Mouse (Mus musculus) kidney, postnatal 0 days (tissue): ENCODE results near the gene 2310033P09Rik. TPM values are rescaled to one million over a fixed set of nuclear protein-coding genes. Genes with fewer than 3 reads are reported as not detected.
A peak's percentile ranks its signal among the peaks of the same experiment; 100 is the strongest.

Experiments used
- ATAC-seq: fragments of 200-750 bp; cut with Nextera tagmentation; replicated peaks from 2 replicates; pipeline ENCODE4 v1.8.0; 2017; ENCODE audit warnings: low read depth, moderate number of reproducible peaks, moderate TSS enrichment, moderate library complexity; ENCODE audit not compliant: low FRiP score
- DNase-seq: peaks from one replicate; pipeline ENCODE4 v3.0.0-alpha.2; 2016; ENCODE audit warnings: low spot score
- H3K27ac ChIP-seq: fragments of 300-500 bp; sonication (generic); 2 replicates; pipeline ENCODE4 v1.5.1; 2014; ENCODE audit warnings: mild to moderate bottlenecking
- H3K27me3 ChIP-seq: fragments of 300-500 bp; sonication (generic); 2 replicates; pipeline ENCODE4 v1.6.1; 2014; ENCODE audit warnings: low read length, mixed read lengths; ENCODE audit not compliant: insufficient read depth
- H3K36me3 ChIP-seq: fragments of 300-500 bp; sonication (generic); 2 replicates; pipeline ENCODE4 v1.6.1; 2014; ENCODE audit warnings: low read length, mixed read lengths; ENCODE audit not compliant: insufficient read depth
- H3K4me1 ChIP-seq: fragments of 300-500 bp; sonication (generic); replicated peaks from 2 replicates; pipeline ENCODE4 v1.6.1; 2014; ENCODE audit warnings: antibody characterized with exemption, low read length, mixed read lengths; ENCODE audit not compliant: insufficient read depth
- H3K4me2 ChIP-seq: fragments of 300-500 bp; sonication (generic); 2 replicates; pipeline ENCODE4 v1.6.1; 2014; ENCODE audit warnings: mild to moderate bottlenecking, low read length, moderate library complexity, mixed read lengths
- H3K4me3 ChIP-seq: fragments of 300-500 bp; sonication (generic); replicated peaks from 2 replicates; pipeline ENCODE4 v1.5.1; 2014; ENCODE audit warnings: low read depth, low read length
- H3K9ac ChIP-seq: fragments of 300-500 bp; sonication (generic); 2 replicates; pipeline ENCODE4 v1.6.1; 2014; ENCODE audit warnings: low read depth, low read length
- H3K9me3 ChIP-seq: fragments of 300-500 bp; sonication (generic); replicated peaks from 2 replicates; pipeline ENCODE4 v1.6.1; 2016; ENCODE audit warnings: low read length, inconsistent platforms, mixed read lengths
- CTCF ChIP-seq: IDR thresholded peaks from 2 replicates; pipeline ENCODE4 v1.5.1; 2016; ENCODE audit warnings: antibody characterized with exemption, low read depth, mild to moderate bottlenecking, moderate library complexity
- WGBS: fragments of 180-500 bp; shearing (Covaris S2); extraction: QIAGEN DNeasy Blood & Tissue Kit; methylation state at CpG from one replicate; pipeline ENCODE4 v1.1.7; 2014; 5-methylcytosine and 5-hydroxymethylcytosine counted together
- polyA plus RNA-seq: library from polyadenylated mRNA; unstranded; fragments of >200 nt; fragmentation: Nextera tagmentation; extraction: Ambion mirVana; gene quantifications from 2 replicates; pipeline ENCODE4 v1.2.1, GENCODE M21; 2015

The 2310033P09Rik gene
- polyA plus RNA-seq, 1 experiment from 2014 or later: 33.9 TPM

DNA sequence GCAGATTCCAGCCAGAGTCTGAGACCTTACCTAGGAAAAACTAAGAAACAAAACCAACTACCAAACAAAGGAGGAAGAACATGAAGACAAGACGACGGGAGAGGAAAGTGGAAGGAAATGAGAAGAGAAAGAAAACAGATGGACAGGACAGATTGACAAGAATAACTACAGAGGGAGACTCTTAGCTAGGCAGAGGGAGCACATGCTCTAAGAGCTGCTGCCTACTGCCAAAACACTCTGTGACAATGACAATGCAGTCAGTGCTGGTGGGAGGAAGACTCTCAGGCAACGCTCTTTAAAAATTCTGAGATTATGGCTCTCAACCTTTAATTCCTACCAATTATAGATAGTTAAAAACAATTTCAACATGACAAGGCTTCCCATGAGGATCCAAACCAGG is 8.8 kb downstream of the 2310033P09Rik start:
- H3K4me1 ChIP-seq: peaks cover 6% of the 10 kb centered on the region; the same call in 1 of the 2 replicates
- no peak overlapping the region for H3K4me2 ChIP-seq
- no peaks in the 10 kb centered on the region for H3K27me3 ChIP-seq

DNA sequence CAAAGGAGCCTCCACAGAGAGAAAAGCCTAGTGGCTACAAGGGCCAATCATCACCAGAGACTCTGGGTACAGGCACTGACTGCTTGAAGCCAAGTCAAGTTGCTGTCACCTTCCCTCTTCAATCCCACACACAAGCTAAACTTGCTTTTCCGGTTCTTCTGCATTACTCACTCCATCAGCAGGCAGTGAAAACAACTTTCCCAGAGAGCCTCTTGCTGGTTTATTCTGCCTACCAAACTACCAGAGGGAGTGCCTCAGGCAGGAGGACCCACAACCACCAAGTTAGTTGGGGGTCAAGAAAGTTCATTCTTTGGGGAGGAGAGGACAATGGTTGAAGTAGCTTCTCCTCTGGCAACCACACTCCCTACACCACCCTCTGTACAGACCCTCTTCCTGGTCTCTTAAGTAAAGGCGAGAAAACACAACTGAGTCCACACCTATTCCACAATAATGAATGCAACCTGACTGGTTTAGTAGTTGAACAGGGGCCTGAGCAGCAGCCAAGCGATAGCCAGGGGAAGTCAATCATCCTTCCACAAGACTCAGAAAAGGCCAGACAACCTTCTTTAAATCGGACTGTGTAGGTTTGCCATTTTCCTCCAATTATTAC is 10.4 kb downstream of the 2310033P09Rik start:
- peak overlapping the region; percentile 1; the same call in 1 of the 2 replicates for H3K4me2 ChIP-seq
- H3K27me3 ChIP-seq: no peaks in the 10 kb centered on the region
- H3K27ac ChIP-seq: peak overlapping the region; percentile 68
- peak; percentile 50 for DNase-seq
- WGBS: 62% methylated on average over 4 of the region's 4 CpGs
- H3K4me1 ChIP-seq: peaks cover 18% of the 10 kb centered on the region; the same call in 1 of the 2 replicates
- no peak for TF ChIP-seq CTCF
- no peaks in the 10 kb centered on the region for H3K9me3 ChIP-seq
- H3K4me3 ChIP-seq: no peak overlapping the region
- no peak overlapping the region for H3K9ac ChIP-seq
- H3K36me3 ChIP-seq: 0 out of 2 replicates have a peak, but pooled peaks cover 4% of the 10 kb centered on the region
- peak; percentile 65; the same call in 1 of the 2 replicates for ATAC-seq

More for the DNA sequence above, 8.8 kb downstream of the 2310033P09Rik start:
- Histone ChIP-seq H3K9ac (no peak overlapping the region), H3K9me3 (no peaks in the 10 kb centered on the region), H3K4me3 (no peak overlapping the region), H3K27ac (no peak overlapping the region), H3K36me3 (0 out of 2 replicates have a peak, but pooled peaks cover 4% of the 10 kb centered on the region)
- WGBS: 80% methylated on average over 3 of the region's 3 CpGs
- DNase-seq: no peak
- TF ChIP-seq CTCF: no peak
- no peak for ATAC-seq

DNA sequence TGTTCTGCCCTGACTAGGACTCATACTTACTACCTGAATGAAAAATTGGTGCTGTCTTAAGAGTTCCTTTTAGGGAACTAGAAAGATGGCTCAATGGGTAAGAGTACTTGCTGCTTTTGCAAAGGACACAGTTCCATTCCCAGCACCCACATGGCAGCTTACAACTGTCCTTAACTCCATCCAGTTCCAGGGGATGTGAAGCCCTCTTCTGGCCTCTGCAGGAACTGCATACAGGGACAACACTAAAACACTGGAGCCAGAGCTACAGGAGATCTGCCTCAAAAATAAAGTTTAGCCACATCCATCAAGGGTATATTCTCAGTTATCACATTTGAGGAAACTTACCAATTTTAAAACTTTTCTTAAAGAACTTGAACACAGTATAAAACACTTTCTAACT is 10.9 kb downstream of the 2310033P09Rik start:
- H3K4me3 ChIP-seq: no peak overlapping the region
- H3K4me2 ChIP-seq: 0 out of 2 replicates have a peak overlapping the region, but pooled peaks have one; percentile 1
- H3K27me3 ChIP-seq: no peaks in the 10 kb centered on the region
- no peak overlapping the region for H3K9ac ChIP-seq
- no peaks in the 10 kb centered on the region for H3K9me3 ChIP-seq
- peak; percentile 63 for TF ChIP-seq CTCF
- ATAC-seq: no peak
- peaks cover 24% of the 10 kb centered on the region; the same call in 1 of the 2 replicates for H3K4me1 ChIP-seq
- DNase-seq: no peak
- H3K27ac ChIP-seq: peak overlapping the region; percentile 68
- 0 out of 2 replicates have a peak, but pooled peaks cover 4% of the 10 kb centered on the region for H3K36me3 ChIP-seq

DNA sequence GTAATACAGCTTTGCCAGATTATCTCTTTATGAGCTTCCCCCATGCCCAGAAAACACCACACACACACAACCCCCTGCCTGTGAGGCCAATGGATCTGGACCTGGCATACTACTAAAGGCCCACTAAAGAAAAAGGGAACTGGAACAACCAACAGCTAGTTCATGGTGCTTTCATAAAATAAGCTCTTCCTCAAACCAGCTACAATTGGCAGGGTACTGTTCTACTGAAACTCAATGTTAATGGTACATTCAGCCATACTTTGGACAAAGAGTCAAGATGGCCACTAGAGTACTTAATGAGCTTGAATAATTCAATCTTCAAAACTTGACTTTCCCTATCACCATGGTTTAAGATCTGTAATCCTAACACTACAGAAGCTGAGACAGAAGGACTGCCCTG is 13.5 kb downstream of the 2310033P09Rik start:
- Histone ChIP-seq H3K9ac (no peak overlapping the region), H3K9me3 (no peaks in the 10 kb centered on the region), H3K4me3 (no peak overlapping the region), H3K36me3 (no peaks in the 10 kb centered on the region), H3K27me3 (no peaks in the 10 kb centered on the region), H3K4me2 (no peak overlapping the region), H3K4me1 (peaks cover 31% of the 10 kb centered on the region; the same call in 1 of the 2 replicates), H3K27ac (0 out of 2 replicates have a peak overlapping the region, but pooled peaks have one; percentile 10)
- no peak for TF ChIP-seq CTCF
- ATAC-seq (no peak), DNase-seq (no peak)

DNA sequence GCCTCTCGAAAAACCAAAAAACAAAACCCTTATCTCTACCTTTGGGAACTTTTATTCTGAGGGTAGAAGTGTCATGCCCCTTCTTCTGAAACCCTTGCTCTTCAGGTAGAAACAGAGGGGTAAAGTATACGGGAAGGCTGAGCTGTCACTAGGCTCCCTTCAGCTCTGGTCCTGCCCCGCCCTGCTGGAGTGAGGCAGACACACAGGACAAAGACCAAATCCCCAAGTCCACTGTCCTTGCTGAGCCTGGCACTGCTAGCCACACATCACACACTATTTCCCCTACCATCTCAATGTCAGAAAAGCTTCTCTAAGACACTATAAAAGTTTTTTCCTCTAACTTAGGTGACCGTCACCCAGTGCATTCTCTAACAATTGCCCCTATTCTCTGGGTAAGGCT is 14.2 kb downstream of the 2310033P09Rik start:
- DNase-seq (no peak), ATAC-seq (no peak)
- TF ChIP-seq CTCF: no peak
- no peaks in the 10 kb centered on the region for H3K36me3 ChIP-seq
- 80% methylated on average over 4 of the region's 4 CpGs for WGBS
- H3K4me2 ChIP-seq: no peak overlapping the region
- H3K27ac ChIP-seq: no peak overlapping the region
- H3K9me3 ChIP-seq: no peaks in the 10 kb centered on the region
- H3K9ac ChIP-seq: no peak overlapping the region
- H3K4me1 ChIP-seq: peaks cover 31% of the 10 kb centered on the region; the same call in 1 of the 2 replicates
- H3K27me3 ChIP-seq: no peaks in the 10 kb centered on the region
- H3K4me3 ChIP-seq: no peak overlapping the region

DNA sequence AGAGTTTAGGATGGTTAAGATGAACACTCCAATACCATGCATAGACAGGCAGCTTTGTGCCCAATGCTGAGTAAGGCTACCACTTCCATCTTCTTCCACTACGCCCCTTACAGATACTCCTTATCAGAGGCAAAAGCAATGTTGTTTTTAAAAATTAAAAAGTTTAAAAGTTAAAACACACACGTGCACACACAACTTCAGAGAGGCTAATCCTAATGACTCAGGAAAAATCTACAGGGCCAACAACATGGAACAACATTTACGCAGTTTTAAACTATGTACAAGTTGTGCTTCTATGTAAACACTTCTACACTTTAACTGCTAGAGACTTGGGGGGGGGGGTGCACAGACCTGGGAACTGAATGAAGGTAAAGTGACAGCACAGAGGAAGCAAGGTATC is 15.9 kb downstream of the 2310033P09Rik start:
- ATAC-seq: no peak
- TF ChIP-seq CTCF: no peak
- Histone ChIP-seq H3K4me2 (no peak overlapping the region), H3K4me3 (no peak overlapping the region), H3K9ac (no peak overlapping the region), H3K4me1 (peaks cover 37% of the 10 kb centered on the region), H3K27me3 (no peaks in the 10 kb centered on the region), H3K27ac (no peak overlapping the region), H3K36me3 (no peaks in the 10 kb centered on the region), H3K9me3 (no peaks in the 10 kb centered on the region)
- WGBS: 86% methylated on average over 3 of the region's 3 CpGs
- no peak for DNase-seq
